Mouse (Mus musculus) ES-E14 (cell line): Measurements from ENCODE around the gene Insig1. TPM values are rescaled to one million over a fixed set of nuclear protein-coding genes. Genes with fewer than 3 reads are reported as not detected.
A peak's percentile ranks its signal among the peaks of the same experiment; 100 is the strongest.

Source experiments
- DNase-seq: peaks from one replicate; pipeline ENCODE4 v3.0.0-alpha.2; 2013; ENCODE audit warnings: low read depth, low spot score
- H3K27ac ChIP-seq: 2 replicates; pipeline ENCODE4 v1.5.1; 2012; ENCODE audit warnings: low read depth, mild to moderate bottlenecking, low read length, moderate library complexity, mixed read lengths; ENCODE audit not compliant: poor library complexity, insufficient read depth, severe bottlenecking
- H3K36me3 ChIP-seq: 2 replicates; pipeline ENCODE4 v1.6.1; 2012; ENCODE audit warnings: mild to moderate bottlenecking, low read length, moderate library complexity, mixed read lengths; ENCODE audit not compliant: control insufficient read depth, poor library complexity, insufficient read depth, severe bottlenecking
- H3K4me1 ChIP-seq, 2 experiments: fragments of 150-350 bp in 1 of 2; sonication (generic) in 1 of 2; 2 replicates each; pipeline ENCODE4 v1.6.1; 2012; ENCODE audit warnings: low read length in 2 of 2, mild to moderate bottlenecking in 1 of 2, mixed read lengths in 1 of 2; ENCODE audit not compliant: control insufficient read depth in 2 of 2, insufficient read depth in 2 of 2, poor library complexity in 1 of 2
- H3K4me3 ChIP-seq, 2 experiments: fragments of 150-350 bp in 1 of 2; sonication (generic) in 1 of 2; 2 replicates each; pipeline ENCODE4 v1.5.1; 2012; ENCODE audit warnings: low read length in 2 of 2, low read depth in 1 of 2, mild to moderate bottlenecking in 1 of 2, mixed read lengths in 1 of 2; ENCODE audit not compliant: insufficient read depth in 1 of 2, poor library complexity in 1 of 2, severe bottlenecking in 1 of 2
- H3K9ac ChIP-seq: 2 replicates; pipeline ENCODE4 v1.6.1; 2012; ENCODE audit warnings: low read depth, mild to moderate bottlenecking, low read length, mixed read lengths; ENCODE audit not compliant: poor library complexity, insufficient read depth, severe bottlenecking
- H3K9me3 ChIP-seq: fragments of 150-350 bp; sonication (generic); 2 replicates; pipeline ENCODE4 v1.6.1; 2012; ENCODE audit warnings: low read depth, mild to moderate bottlenecking, low read length; ENCODE audit not compliant: control insufficient read depth, insufficient read depth
- CHD2 ChIP-seq: IDR thresholded peaks from 2 replicates; pipeline ENCODE4 v1.6.1; 2014; ENCODE audit warnings: mild to moderate bottlenecking, low read depth, low read length, inconsistent platforms
- HCFC1 ChIP-seq: IDR thresholded peaks from 2 replicates; pipeline ENCODE4 v1.6.1; 2012; ENCODE audit warnings: low read length, inconsistent platforms, borderline replicate concordance; ENCODE audit not compliant: insufficient read depth
- MAFK ChIP-seq: IDR thresholded peaks from 2 replicates; pipeline ENCODE4 v1.6.1; 2014; ENCODE audit warnings: mild to moderate bottlenecking, low read depth, low read length, inconsistent platforms; ENCODE audit not compliant: insufficient read depth
- ZC3H11A ChIP-seq: IDR thresholded peaks from 2 replicates; pipeline ENCODE4 v1.6.1; 2012; ENCODE audit warnings: low read depth, mild to moderate bottlenecking, inconsistent platforms, low read length, borderline replicate concordance
- ZNF384 ChIP-seq: IDR thresholded peaks from 2 replicates; pipeline ENCODE4 v1.6.1; 2012; ENCODE audit warnings: low read depth, low read length, inconsistent platforms
- in situ Hi-C, 2 experiments: fragments of 600-800 bp; cut with MboI; formaldehyde crosslinking; loops; one replicate each; pipeline ENCODE4 v1.15.1; 2025; ENCODE audit warnings: low sequenced_read_pairs in 2 of 2, inconsistent platforms in 1 of 2; ENCODE audit not compliant: unreplicated experiment in 2 of 2
- total RNA-seq: library from RNA; depleted of rRNA; stranded (reverse); fragments of 300-350 nt; gene quantifications from 2 replicates; pipeline ENCODE4 v1.2.3, GENCODE M21; 2012

Insig1 gene
- total RNA-seq, 1 experiment, result 89.2 TPM

GRCm38 (mm10) chr5:28090547-28090946 is 19.4 kb downstream of the Insig1 start:
- no peak overlapping the region for H3K4me3 ChIP-seq
- no peaks in the 10 kb centered on the region for H3K36me3 ChIP-seq
- DNase-seq, result no peak
- H3K27ac ChIP-seq, result no peak overlapping the region
- TF ChIP-seq CHD2, result no peak
- no peak for TF ChIP-seq HCFC1
- TF ChIP-seq ZC3H11A, result no peak
- no peak for TF ChIP-seq ZNF384
- no peak for TF ChIP-seq MAFK
- no peaks in the 10 kb centered on the region for H3K9me3 ChIP-seq
- no peaks in the 10 kb centered on the region for H3K4me1 ChIP-seq
- no peak overlapping the region for H3K9ac ChIP-seq
- in situ Hi-C loops, result no loop called here

GRCm38 (mm10) chr5:28092327-28092726 is 21.2 kb downstream of the Insig1 start:
- no peak overlapping the region for H3K27ac ChIP-seq
- no peaks in the 10 kb centered on the region for H3K9me3 ChIP-seq
- in situ Hi-C loops, result no loop called here
- no peak overlapping the region for H3K4me3 ChIP-seq
- no peaks in the 10 kb centered on the region for H3K36me3 ChIP-seq
- TF ChIP-seq ZC3H11A, result no peak
- no peak overlapping the region for H3K9ac ChIP-seq
- H3K4me1 ChIP-seq, result no peaks in the 10 kb centered on the region
- DNase-seq, result no peak

GRCm38 (mm10) chr5:28093874-28094273 is 22.7 kb downstream of the Insig1 start:
- Histone ChIP-seq H3K4me1 (no peaks in the 10 kb centered on the region), H3K9me3 (no peaks in the 10 kb centered on the region), H3K4me3 (no peak overlapping the region), H3K27ac (no peak overlapping the region), H3K9ac (no peak overlapping the region), H3K36me3 (no peaks in the 10 kb centered on the region)
- no peak for TF ChIP-seq ZNF384
- TF ChIP-seq HCFC1, result no peak
- TF ChIP-seq ZC3H11A, result peak; percentile 76; the same call in 1 of the 2 replicates
- peak; percentile 68 for DNase-seq
- in situ Hi-C loops, result no loop called here

GRCm38 (mm10) chr5:28094393-28094792 is 23.2 kb downstream of the Insig1 start:
- H3K4me1 ChIP-seq, result no peaks in the 10 kb centered on the region
- TF ChIP-seq HCFC1 (no peak), CHD2 (no peak), MAFK (no peak), ZNF384 (no peak), ZC3H11A (no peak)
- DNase-seq, result no peak
- in situ Hi-C loops, result no loop called here
- H3K9ac ChIP-seq, result no peak overlapping the region
- no peak overlapping the region for H3K27ac ChIP-seq
- H3K9me3 ChIP-seq, result no peaks in the 10 kb centered on the region
- no peak overlapping the region for H3K4me3 ChIP-seq
- H3K36me3 ChIP-seq, result no peaks in the 10 kb centered on the region

- no peak overlapping the region for H3K27ac ChIP-seq
- no peak for TF ChIP-seq HCFC1
- no peak overlapping the region for H3K9ac ChIP-seq
- H3K4me1 ChIP-seq, result no peaks in the 10 kb centered on the region
- no peak overlapping the region for H3K4me3 ChIP-seq
- DNase-seq, result no peak
- no peaks in the 10 kb centered on the region for H3K9me3 ChIP-seq
- in situ Hi-C loops, result no loop called here
- no peaks in the 10 kb centered on the region for H3K36me3 ChIP-seq
Measured at GRCm38 (mm10) chr5:28094846-28095245, 23.7 kb downstream of the Insig1 start.
